Mouse (Mus musculus) E14TG2a.4 (cell line): ENCODE measurements at regions not wholly inside any gene's neighbourhood (a gene's known extent, or its start where the extent isn't known, plus 50 kb on each side); places are given as distances from the start of the nearest gene placed in this dataset.

Experiments
- CTCF ChIP-seq: conservative IDR thresholded peaks from 2 replicates; pipeline ENCODE4 v1.5.1; 2014; ENCODE audit warnings: low read length
- NANOG ChIP-seq: IDR thresholded peaks from 2 replicates; pipeline ENCODE4 v1.6.1; 2014; ENCODE audit warnings: borderline replicate concordance, low read length, mixed read lengths
- POU5F1 ChIP-seq: IDR thresholded peaks from 2 replicates; pipeline ENCODE4 v1.6.1; 2014; ENCODE audit warnings: low read length, borderline replicate concordance

GRCm38 (mm10) chr5:90065884-90066615 lies 157.8 kb downstream of the Cox18 start:
- TF ChIP-seq CTCF (no peak), NANOG (no peak), POU5F1 (no peak)
